Mouse (Mus musculus) G1E (cell line): Measurements from ENCODE around the gene Kdelc2.

Source experiments
- CTCF ChIP-seq: IDR thresholded peaks from 2 replicates; pipeline ENCODE4 v1.5.1; 2012; ENCODE audit warnings: low read depth, low read length, inconsistent platforms, mixed read lengths
- POLR2AphosphoS5 ChIP-seq: IDR thresholded peaks from 2 replicates; pipeline ENCODE4 v1.6.1; 2012; ENCODE audit warnings: low read depth, low read length, inconsistent platforms; ENCODE audit not compliant: insufficient replicate concordance
- TAL1 ChIP-seq: conservative IDR thresholded peaks from 2 replicates; pipeline ENCODE4 v1.6.1; 2012; ENCODE audit warnings: low read depth, low read length, inconsistent platforms, mixed read lengths

DNA sequence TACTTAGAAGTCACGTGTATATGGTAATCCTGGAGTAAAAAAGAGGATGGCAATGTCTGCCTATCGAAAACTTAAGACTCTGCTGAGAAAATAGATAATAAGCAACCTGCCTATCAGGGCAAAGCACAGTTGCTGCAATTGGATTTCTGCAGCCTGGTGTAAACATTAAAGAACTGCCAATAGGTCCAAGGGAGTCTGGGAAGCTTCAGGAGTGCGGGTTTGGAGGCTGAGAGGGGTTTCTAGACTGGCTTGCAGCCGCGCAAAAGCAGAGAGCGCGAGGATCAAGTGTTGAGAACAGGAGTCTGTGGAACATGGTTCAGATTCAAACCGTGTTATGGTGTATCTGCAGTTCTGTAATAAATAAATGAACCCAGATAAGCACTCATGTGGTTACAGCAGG is 1.0 kb downstream of the Kdelc2 start:
- TF ChIP-seq CTCF = no peak
- no peak for TF ChIP-seq TAL1
- TF ChIP-seq POLR2AphosphoS5 = no peak
